ENCODE assay signal across 13 mouse cellular contexts in the genomic region with DNA sequence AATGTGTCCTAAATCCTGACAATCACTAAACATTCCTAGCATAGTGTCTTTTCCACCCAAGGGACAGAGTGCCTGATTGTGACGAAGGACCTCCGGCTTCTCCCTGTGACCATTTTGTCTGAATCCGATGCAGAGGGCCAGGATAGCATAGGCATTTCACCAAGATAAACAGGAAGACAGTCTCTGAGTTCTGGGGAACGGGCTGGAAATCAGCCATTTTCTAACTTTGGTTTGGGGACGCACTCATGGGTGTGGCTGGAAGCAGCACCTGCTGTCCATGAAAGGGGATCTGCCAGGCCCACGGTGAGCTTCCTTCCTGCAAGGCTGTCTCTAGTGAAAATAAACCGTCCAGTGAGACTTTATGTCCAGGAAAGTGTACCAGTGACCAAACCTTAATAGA. TPM values are rescaled to one million over a fixed set of nuclear protein-coding genes. Genes with fewer than 3 reads are reported as not detected.
DNase-seq lines count a peak whose midpoint lies in the region; ATAC-seq and TF ChIP-seq lines count a peak whose summit lies in the region.
"Had no signal": no experiment of that assay in that cellular context is flagged by ENCODE, and none has a peak within 500 bp of the region (broad histone marks: within the 10 kb centered on the region; RNA-seq: fewer than 3 reads in every experiment).

No protein-coding gene starts in this region.

- no peaks in the 10 kb centered on the region for H3K27me3 ChIP-seq in embryonic facial prominence, embryonic 14.5 days (replicated peaks; ENCODE audit: control insufficient read depth, insufficient read depth, low read length)
- no peaks in the 10 kb centered on the region for H3K27me3 ChIP-seq in embryonic facial prominence, embryonic 10.5 days (replicated peaks; ENCODE audit: low read depth, poor library complexity, severe bottlenecking)
- no peaks in the 10 kb centered on the region for H3K27me3 ChIP-seq in kidney, adult 2 months (replicated peaks; ENCODE audit: control insufficient read depth, insufficient read depth, low read length)
- no peaks in the 10 kb centered on the region for H3K27me3 ChIP-seq in kidney, embryonic 16.5 days (ENCODE audit: insufficient read depth, low read length)
- no peaks in the 10 kb centered on the region for H3K27me3 ChIP-seq in heart, embryonic 13.5 days (replicated peaks)
- H3K27me3 ChIP-seq in midbrain, embryonic 16.5 days (ENCODE audit: control insufficient read depth, insufficient read depth, low read depth, low read length) = no peaks in the 10 kb centered on the region
- H3K27me3 ChIP-seq in forebrain, embryonic 13.5 days = no peaks in the 10 kb centered on the region
- H3K27me3 ChIP-seq: midbrain, embryonic 12.5 days had no signal

- TF ChIP-seq POLR2A in kidney, adult 2 months (IDR thresholded peaks at IDR 0.05; ENCODE audit: low read depth, low read length) = no peak

- H3K4me2 ChIP-seq in embryonic facial prominence, embryonic 14.5 days (ENCODE audit: low read depth, low read length) = no peak overlapping the region
- H3K4me2 ChIP-seq in kidney, embryonic 16.5 days (replicated peaks; ENCODE audit: low read depth, low read length) = no peak overlapping the region
- H3K4me2 ChIP-seq in heart, embryonic 13.5 days = no peak overlapping the region
- no peak overlapping the region for H3K4me2 ChIP-seq in midbrain, embryonic 16.5 days (ENCODE audit: low read length)
- no peak overlapping the region for H3K4me2 ChIP-seq in forebrain, embryonic 13.5 days
- H3K4me2 ChIP-seq: midbrain, embryonic 12.5 days had no signal

- H3K4me1 ChIP-seq in embryonic facial prominence, embryonic 14.5 days (ENCODE audit: control insufficient read depth, insufficient read depth, low read length) = peaks cover 10% of the 10 kb centered on the region; the same call in 1 of the 2 replicates
- H3K4me1 ChIP-seq in embryonic facial prominence, embryonic 10.5 days = peaks cover 15% of the 10 kb centered on the region
- no peaks in the 10 kb centered on the region; the same call in 1 of the 2 replicates for H3K4me1 ChIP-seq in kidney, adult 2 months (ENCODE audit: control insufficient read depth, insufficient read depth, low read length)
- peaks cover 10% of the 10 kb centered on the region for H3K4me1 ChIP-seq in kidney, embryonic 16.5 days (ENCODE audit: insufficient read depth, low read length)
- peaks cover 28% of the 10 kb centered on the region for H3K4me1 ChIP-seq in heart, embryonic 13.5 days
- H3K4me1 ChIP-seq in midbrain, embryonic 16.5 days (ENCODE audit: control insufficient read depth, insufficient read depth, low read length) = peaks cover 10% of the 10 kb centered on the region
- H3K4me1 ChIP-seq in forebrain, embryonic 13.5 days = peaks cover 14% of the 10 kb centered on the region

- TF ChIP-seq CTCF in kidney, adult 2 months (conservative IDR thresholded peaks at IDR 0.05; ENCODE audit: insufficient read depth, insufficient read length, low read depth, low read length) = no peak

- H3K9ac ChIP-seq in embryonic facial prominence, embryonic 14.5 days (ENCODE audit: low read depth, low read length) = no peak overlapping the region
- H3K9ac ChIP-seq in kidney, embryonic 16.5 days (replicated peaks; ENCODE audit: low read length) = no peak overlapping the region
- no peak overlapping the region for H3K9ac ChIP-seq in heart, embryonic 13.5 days
- no peak overlapping the region for H3K9ac ChIP-seq in midbrain, embryonic 16.5 days (ENCODE audit: low read depth, low read length)
- no peak overlapping the region for H3K9ac ChIP-seq in forebrain, embryonic 13.5 days
- H3K9ac ChIP-seq: midbrain, embryonic 12.5 days had no signal

- no peak for ATAC-seq in embryonic facial prominence, embryonic 14.5 days (ENCODE audit: low read depth)
- ATAC-seq in kidney, embryonic 16.5 days (ENCODE audit: low FRiP score, low TSS enrichment) = no peak
- no peak for ATAC-seq in heart, embryonic 13.5 days (ENCODE audit: extremely low read depth, insufficient number of reproducible peaks, low FRiP score, low TSS enrichment)
- ATAC-seq in midbrain, embryonic 16.5 days = no peak
- ATAC-seq in forebrain, embryonic 13.5 days = no peak
- ATAC-seq: CD4-positive, CD25-positive, alpha-beta regulatory T cell, adult 4 months; forebrain, embryonic 14.5 days had no signal

- H3K4me3 ChIP-seq in embryonic facial prominence, embryonic 14.5 days (ENCODE audit: low read depth, low read length) = no peak overlapping the region
- H3K4me3 ChIP-seq in embryonic facial prominence, embryonic 10.5 days = no peak overlapping the region
- no peak overlapping the region for H3K4me3 ChIP-seq in kidney, adult 2 months (ENCODE audit: insufficient read depth, low read depth, low read length)
- H3K4me3 ChIP-seq in kidney, embryonic 16.5 days (ENCODE audit: low read length) = no peak overlapping the region
- H3K4me3 ChIP-seq in heart, embryonic 13.5 days = no peak overlapping the region
- H3K4me3 ChIP-seq in midbrain, embryonic 16.5 days (ENCODE audit: low read depth, low read length) = no peak overlapping the region
- H3K4me3 ChIP-seq in forebrain, embryonic 13.5 days = no peak overlapping the region
- H3K4me3 ChIP-seq: midbrain, embryonic 12.5 days had no signal

- DNase-seq in embryonic facial prominence, embryonic 14.5 days (ENCODE audit: low spot score) = peak; percentile 20
- no peak for DNase-seq in embryonic facial prominence, embryonic 10.5 days (ENCODE audit: low spot score)
- peak; percentile 67 for DNase-seq in kidney, adult 2 months
- DNase-seq in kidney, postnatal 14 days = peak; percentile 63
- DNase-seq: cerebellum, adult 11 months; cerebellum, postnatal 25 days had no signal

- H3K27ac ChIP-seq in embryonic facial prominence, embryonic 14.5 days (replicated peaks; ENCODE audit: low read depth, low read length) = no peak overlapping the region
- no peak overlapping the region for H3K27ac ChIP-seq in embryonic facial prominence, embryonic 10.5 days (replicated peaks)
- no peak overlapping the region for H3K27ac ChIP-seq in kidney, adult 2 months (ENCODE audit: insufficient read depth, low read depth, low read length)
- no peak overlapping the region for H3K27ac ChIP-seq in kidney, embryonic 16.5 days (ENCODE audit: low read length)
- 0 out of 2 replicates have a peak overlapping the region, but pooled peaks have one; percentile 5 for H3K27ac ChIP-seq in heart, embryonic 13.5 days (replicated peaks)
- H3K27ac ChIP-seq in midbrain, embryonic 16.5 days (ENCODE audit: low read length) = no peak overlapping the region
- H3K27ac ChIP-seq in forebrain, embryonic 13.5 days = no peak overlapping the region
- H3K27ac ChIP-seq: midbrain, embryonic 12.5 days had no signal

- H3K36me3 ChIP-seq in embryonic facial prominence, embryonic 14.5 days (ENCODE audit: control insufficient read depth, insufficient read depth, low read length) = no peaks in the 10 kb centered on the region
- H3K36me3 ChIP-seq in embryonic facial prominence, embryonic 10.5 days (replicated peaks) = no peaks in the 10 kb centered on the region
- H3K36me3 ChIP-seq in kidney, adult 2 months (ENCODE audit: control insufficient read depth, insufficient read depth, low read length) = no peaks in the 10 kb centered on the region
- H3K36me3 ChIP-seq in kidney, embryonic 16.5 days (ENCODE audit: insufficient read depth, low read length) = no peaks in the 10 kb centered on the region
- H3K36me3 ChIP-seq in heart, embryonic 13.5 days = 0 out of 2 replicates have a peak, but pooled peaks cover 5% of the 10 kb centered on the region
- H3K36me3 ChIP-seq in midbrain, embryonic 16.5 days (ENCODE audit: control insufficient read depth, insufficient read depth, low read length) = no peaks in the 10 kb centered on the region
- H3K36me3 ChIP-seq in forebrain, embryonic 13.5 days (ENCODE audit: poor library complexity, severe bottlenecking) = no peaks in the 10 kb centered on the region
- H3K36me3 ChIP-seq: midbrain, embryonic 12.5 days had no signal

- H3K9me3 ChIP-seq in embryonic facial prominence, embryonic 14.5 days (ENCODE audit: control insufficient read depth, low read length) = no peaks in the 10 kb centered on the region
- H3K9me3 ChIP-seq in embryonic facial prominence, embryonic 10.5 days = no peaks in the 10 kb centered on the region
- H3K9me3 ChIP-seq in kidney, embryonic 16.5 days (ENCODE audit: low read length) = no peaks in the 10 kb centered on the region
- H3K9me3 ChIP-seq in heart, embryonic 13.5 days = no peaks in the 10 kb centered on the region
- no peaks in the 10 kb centered on the region for H3K9me3 ChIP-seq in midbrain, embryonic 16.5 days (replicated peaks; ENCODE audit: control insufficient read depth, low read length, poor library complexity, severe bottlenecking)
- H3K9me3 ChIP-seq in forebrain, embryonic 13.5 days (replicated peaks) = no peaks in the 10 kb centered on the region
- H3K9me3 ChIP-seq: midbrain, embryonic 12.5 days had no signal

- WGBS in embryonic facial prominence, embryonic 14.5 days = 76% methylated on average over 7 of the region's 7 CpGs
- 89% methylated on average over 7 of the region's 7 CpGs for WGBS in embryonic facial prominence, embryonic 10.5 days
- WGBS in kidney, adult 2 months = 60% methylated on average over 7 of the region's 7 CpGs
- 64% methylated on average over 7 of the region's 7 CpGs for WGBS in kidney, embryonic 16.5 days
- 71% methylated on average over 7 of the region's 7 CpGs for WGBS in heart, embryonic 13.5 days
- WGBS in midbrain, embryonic 16.5 days = 88% methylated on average over 7 of the region's 7 CpGs
- WGBS in forebrain, embryonic 13.5 days = 88% methylated on average over 7 of the region's 7 CpGs

RNA-seq across cellular contexts. Expression of a gene that starts 4.1 kb away (rescaled TPM):
- 17.1 and 17.2 TPM in 2 replicates for polyA plus RNA-seq in embryonic facial prominence, embryonic 14.5 days (2014; fragmentation: Nextera tagmentation; extraction: Ambion mirVana)
- polyA plus RNA-seq in embryonic facial prominence, embryonic 10.5 days (2016; fragmentation: Nextera tagmentation; extraction: Ambion mirVana) = 10.2 and 10.9 TPM in 2 replicates
- 35.8 and 38.8 TPM in 2 replicates for polyA plus RNA-seq in kidney, adult 2 months (2012; rRNA removed)
- polyA plus RNA-seq in kidney, embryonic 16.5 days (2015; fragmentation: Nextera tagmentation; extraction: Ambion mirVana) = 9.0 and 10.3 TPM in 2 replicates
- polyA plus RNA-seq in heart, embryonic 13.5 days (2015; fragmentation: Nextera tagmentation; extraction: Ambion mirVana) = 13.5 and 15.0 TPM in 2 replicates
- polyA plus RNA-seq in midbrain, embryonic 16.5 days (2015; fragmentation: Nextera tagmentation; extraction: Ambion mirVana) = 15.6 and 17.8 TPM in 2 replicates
- polyA plus RNA-seq in forebrain, embryonic 13.5 days (2015; fragmentation: Nextera tagmentation; extraction: Ambion mirVana) = 18.0 and 18.7 TPM in 2 replicates

RNA-seq across cellular contexts. Expression of a gene that starts 55.5 kb away (rescaled TPM):
- polyA plus RNA-seq in embryonic facial prominence, embryonic 14.5 days (2014; fragmentation: Nextera tagmentation; extraction: Ambion mirVana) = 9.8 and 10.0 TPM in 2 replicates
- 9.5 and 10.3 TPM in 2 replicates for polyA plus RNA-seq in embryonic facial prominence, embryonic 10.5 days (2016; fragmentation: Nextera tagmentation; extraction: Ambion mirVana)
- 8.3 and 9.5 TPM in 2 replicates for polyA plus RNA-seq in kidney, adult 2 months (2012; rRNA removed)
- polyA plus RNA-seq in kidney, embryonic 16.5 days (2015; fragmentation: Nextera tagmentation; extraction: Ambion mirVana) = 9.1 and 9.8 TPM in 2 replicates
- polyA plus RNA-seq in heart, embryonic 13.5 days (2015; fragmentation: Nextera tagmentation; extraction: Ambion mirVana) = 6.8 and 7.1 TPM in 2 replicates
- polyA plus RNA-seq in midbrain, embryonic 16.5 days (2015; fragmentation: Nextera tagmentation; extraction: Ambion mirVana) = 9.0 and 9.4 TPM in 2 replicates
- 9.6 and 9.8 TPM in 2 replicates for polyA plus RNA-seq in forebrain, embryonic 13.5 days (2015; fragmentation: Nextera tagmentation; extraction: Ambion mirVana)

RNA-seq across cellular contexts. Expression of a gene that starts 55.7 kb away (rescaled TPM):
- 5.4 and 7.2 TPM in 2 replicates for polyA plus RNA-seq in embryonic facial prominence, embryonic 14.5 days (2014; fragmentation: Nextera tagmentation; extraction: Ambion mirVana)
- polyA plus RNA-seq in embryonic facial prominence, embryonic 10.5 days (2016; fragmentation: Nextera tagmentation; extraction: Ambion mirVana) = 8.5 and 8.7 TPM in 2 replicates
- polyA plus RNA-seq in kidney, adult 2 months (2012; rRNA removed) = 8.2 and 8.4 TPM in 2 replicates
- 7.8 and 8.1 TPM in 2 replicates for polyA plus RNA-seq in kidney, embryonic 16.5 days (2015; fragmentation: Nextera tagmentation; extraction: Ambion mirVana)
- 5.9 and 6.2 TPM in 2 replicates for polyA plus RNA-seq in heart, embryonic 13.5 days (2015; fragmentation: Nextera tagmentation; extraction: Ambion mirVana)
- 14.1 and 15.3 TPM in 2 replicates for polyA plus RNA-seq in midbrain, embryonic 16.5 days (2015; fragmentation: Nextera tagmentation; extraction: Ambion mirVana)
- 10.3 and 11.1 TPM in 2 replicates for polyA plus RNA-seq in forebrain, embryonic 13.5 days (2015; fragmentation: Nextera tagmentation; extraction: Ambion mirVana)

RNA-seq across cellular contexts. Expression of a gene that starts 59.6 kb away (rescaled TPM):
- 130 and 138 TPM in 2 replicates for polyA plus RNA-seq in embryonic facial prominence, embryonic 14.5 days (2014; fragmentation: Nextera tagmentation; extraction: Ambion mirVana)
- polyA plus RNA-seq in embryonic facial prominence, embryonic 10.5 days (2016; fragmentation: Nextera tagmentation; extraction: Ambion mirVana) = 128 and 133 TPM in 2 replicates
- 29.6 and 37.8 TPM in 2 replicates for polyA plus RNA-seq in kidney, adult 2 months (2012; rRNA removed)
- 123 and 129 TPM in 2 replicates for polyA plus RNA-seq in kidney, embryonic 16.5 days (2015; fragmentation: Nextera tagmentation; extraction: Ambion mirVana)
- 80.3 and 87.4 TPM in 2 replicates for polyA plus RNA-seq in heart, embryonic 13.5 days (2015; fragmentation: Nextera tagmentation; extraction: Ambion mirVana)
- polyA plus RNA-seq in midbrain, embryonic 16.5 days (2015; fragmentation: Nextera tagmentation; extraction: Ambion mirVana) = 238 and 243 TPM in 2 replicates
- 128 and 133 TPM in 2 replicates for polyA plus RNA-seq in forebrain, embryonic 13.5 days (2015; fragmentation: Nextera tagmentation; extraction: Ambion mirVana)
